In genomic region chr1:58422879-58423278, GRCm38 (mm10) we compare ENCODE assay signal across 8 mouse cellular contexts. TPM values are rescaled to one million over a fixed set of nuclear protein-coding genes. Genes with fewer than 3 reads are reported as not detected.
DNase-seq lines count a peak whose midpoint lies in the region; ATAC-seq lines count a peak whose summit lies in the region.

No protein-coding gene starts in this region.

- ATAC-seq in forebrain, embryonic 15.5 days (replicated peaks): peak; percentile 62
- peak; percentile 70 for ATAC-seq in intestine, embryonic 15.5 days
- peak; percentile 73 for ATAC-seq in neutrophil, adult 5-6 weeks (ENCODE audit: extremely low read depth, insufficient number of reproducible peaks, low FRiP score, poor library complexity, severe bottlenecking)

- peak overlapping the region; percentile 99 for H3K27ac ChIP-seq in forebrain, embryonic 15.5 days (replicated peaks)
- peak overlapping the region; percentile 99 for H3K27ac ChIP-seq in intestine, embryonic 15.5 days

- H3K36me3 ChIP-seq in forebrain, embryonic 15.5 days: peaks cover 31% of the 10 kb centered on the region
- H3K36me3 ChIP-seq in intestine, embryonic 15.5 days: peaks cover 14% of the 10 kb centered on the region; the same call in 1 of the 2 replicates

- H3K9me3 ChIP-seq in forebrain, embryonic 15.5 days: no peaks in the 10 kb centered on the region
- no peaks in the 10 kb centered on the region for H3K9me3 ChIP-seq in intestine, embryonic 15.5 days

- WGBS in forebrain, embryonic 15.5 days: 12% methylated on average over 13 of the region's 13 CpGs
- WGBS in intestine, embryonic 15.5 days: 5% methylated on average over 13 of the region's 13 CpGs

- peaks cover 27% of the 10 kb centered on the region for H3K4me1 ChIP-seq in forebrain, embryonic 15.5 days
- H3K4me1 ChIP-seq in intestine, embryonic 15.5 days (replicated peaks): peaks cover 12% of the 10 kb centered on the region; the same call in 1 of the 2 replicates

- peak overlapping the region; percentile 66 for H3K4me2 ChIP-seq in forebrain, embryonic 15.5 days (replicated peaks)
- peak overlapping the region; percentile 71 for H3K4me2 ChIP-seq in intestine, embryonic 15.5 days (replicated peaks)

- H3K27me3 ChIP-seq in forebrain, embryonic 15.5 days: no peaks in the 10 kb centered on the region
- no peaks in the 10 kb centered on the region for H3K27me3 ChIP-seq in intestine, embryonic 15.5 days (replicated peaks)

- peak overlapping the region; percentile 92 for H3K4me3 ChIP-seq in forebrain, embryonic 15.5 days
- H3K4me3 ChIP-seq in intestine, embryonic 15.5 days (replicated peaks): peak overlapping the region; percentile 96

- DNase-seq in gastrocnemius, adult 18-20 months (ENCODE audit: low spot score): peak; percentile 42
- DNase-seq in gastrocnemius, postnatal 10 days: no peak
- peak; percentile 75 for DNase-seq in c-Kit-negative CD71-positive TER-119-positive erythroid progenitor cells, embryonic 14.5 days (ENCODE audit: low read depth, low spot score)
- DNase-seq in lung, adult 18-20 months: peak; percentile 45 to 81
- DNase-seq in urinary bladder, adult 2 months (ENCODE audit: low spot score): no peak

- H3K9ac ChIP-seq in forebrain, embryonic 15.5 days (replicated peaks): peak overlapping the region; percentile 99
- peak overlapping the region; percentile 100 for H3K9ac ChIP-seq in intestine, embryonic 15.5 days

RNA-seq across cellular contexts. Expression of gene Clk1, which starts 1.0 kb away (rescaled TPM):
- total RNA-seq in gastrocnemius, adult 18-20 months (2021): 10 to 100 TPM; 36.3 to 38.3 TPM
- 10 to 100 TPM; 46.2 to 80.4 TPM for total RNA-seq in gastrocnemius, postnatal 10 days (2021)
- 181 and 182 TPM in 2 replicates for polyA plus RNA-seq in forebrain, embryonic 15.5 days (2015; fragmentation: Nextera tagmentation; extraction: Ambion mirVana)
- 153 and 157 TPM in 2 replicates for polyA plus RNA-seq in intestine, embryonic 15.5 days (2015; fragmentation: Nextera tagmentation; extraction: Ambion mirVana)
- 1,441 and 1,572 TPM in 2 replicates for total RNA-seq in neutrophil, adult 5-6 weeks (2017)
- 320 and 406 TPM in 2 replicates for polyA plus RNA-seq in urinary bladder, adult 2 months (2012; rRNA removed)

RNA-seq across cellular contexts. Expression of gene Nif3l1, which starts 22.1 kb away (rescaled TPM):
- 1 to 10 TPM; 8.3 to 9.4 TPM for total RNA-seq in gastrocnemius, adult 18-20 months (2021)
- total RNA-seq in gastrocnemius, postnatal 10 days (2021): 10 to 100 TPM; 10.5 to 11.4 TPM
- 63.4 and 65.4 TPM in 2 replicates for polyA plus RNA-seq in forebrain, embryonic 15.5 days (2015; fragmentation: Nextera tagmentation; extraction: Ambion mirVana)
- polyA plus RNA-seq in intestine, embryonic 15.5 days (2015; fragmentation: Nextera tagmentation; extraction: Ambion mirVana): 38.0 and 43.4 TPM in 2 replicates
- 9.5 and 14.1 TPM in 2 replicates for total RNA-seq in neutrophil, adult 5-6 weeks (2017)
- polyA plus RNA-seq in urinary bladder, adult 2 months (2012; rRNA removed): 22.2 and 22.5 TPM in 2 replicates

RNA-seq across cellular contexts. Expression of gene Ppil3, which starts 22.4 kb away (rescaled TPM):
- total RNA-seq in gastrocnemius, adult 18-20 months (2021): 10 to 100 TPM; 13.3 to 13.7 TPM
- total RNA-seq in gastrocnemius, postnatal 10 days (2021): 10 to 100 TPM; 18.7 to 23.1 TPM
- polyA plus RNA-seq in forebrain, embryonic 15.5 days (2015; fragmentation: Nextera tagmentation; extraction: Ambion mirVana): 49.2 and 53.0 TPM in 2 replicates
- 46.0 and 49.6 TPM in 2 replicates for polyA plus RNA-seq in intestine, embryonic 15.5 days (2015; fragmentation: Nextera tagmentation; extraction: Ambion mirVana)
- total RNA-seq in neutrophil, adult 5-6 weeks (2017): 41.0 and 41.4 TPM in 2 replicates
- polyA plus RNA-seq in urinary bladder, adult 2 months (2012; rRNA removed): 32.4 and 33.3 TPM in 2 replicates

RNA-seq across cellular contexts. Expression of gene Bzw1, which starts 30.2 kb away (rescaled TPM):
- 10 to 100 TPM; 39.7 to 42.1 TPM for total RNA-seq in gastrocnemius, adult 18-20 months (2021)
- total RNA-seq in gastrocnemius, postnatal 10 days (2021): 100 to 1,000 TPM in 1 of 2 experiments, 10 to 100 TPM in 1; 91.1 to 104 TPM
- polyA plus RNA-seq in forebrain, embryonic 15.5 days (2015; fragmentation: Nextera tagmentation; extraction: Ambion mirVana): 381 and 396 TPM in 2 replicates
- 294 and 358 TPM in 2 replicates for polyA plus RNA-seq in intestine, embryonic 15.5 days (2015; fragmentation: Nextera tagmentation; extraction: Ambion mirVana)
- total RNA-seq in neutrophil, adult 5-6 weeks (2017): 102 and 104 TPM in 2 replicates
- polyA plus RNA-seq in urinary bladder, adult 2 months (2012; rRNA removed): 63.2 and 69.3 TPM in 2 replicates

Comparison
In these comparisons a context has a peak if more than half of its experiments do, and no peak if none do; other contexts are left out.
1. DNase-seq: peak in gastrocnemius, adult 18-20 months (single experiment), c-Kit-negative CD71-positive TER-119-positive erythroid progenitor cells, embryonic 14.5 days (single experiment) and lung, adult 18-20 months (2 of 2); none in gastrocnemius, postnatal 10 days (single experiment) and urinary bladder, adult 2 months (single experiment).
2. RNA of gene Clk1, which starts 1.0 kb away (total RNA-seq): 1,441 to 1,572 TPM in neutrophil, adult 5-6 weeks; 46.2 to 80.4 TPM in gastrocnemius, postnatal 10 days and 36.3 to 38.3 TPM in gastrocnemius, adult 18-20 months; every median in the first group is over 10 times any median in the second.
3. Peak in every context shown above with its lines, with median percentiles within 50 percentile points of each other: ATAC-seq.